Mouse (Mus musculus): ENCODE measurements around the gene Ogdh.
A peak's percentile ranks its signal among the peaks of the same experiment; 100 is the strongest.
"Not testable (repeated sequence)": the region's sequence is repeated elsewhere in the genome, so short reads cannot be mapped to it uniquely, and the experiment has no call there.

The Ogdh gene

GRCm38 (mm10) chr11:6365885-6366284 lies 74.5 kb downstream of the Ogdh start:
- DNase-seq (ENCODE audit: low read depth in 1 of 2, low spot score in 2 of 2), result peak; percentile 42 to 50

- DNase-seq (ENCODE audit: low read depth in 1 of 2, low spot score in 2 of 2), result no peak
Measured at GRCm38 (mm10) chr11:6366434-6366833, 75.0 kb downstream of the Ogdh start.

GRCm38 (mm10) chr11:6367156-6367555 lies 75.7 kb downstream of the Ogdh start:
- DNase-seq (ENCODE audit: low read depth in 1 of 2, low spot score in 2 of 2), result no peak

GRCm38 (mm10) chr11:6367986-6368385 lies 76.6 kb downstream of the Ogdh start:
- not testable (repeated sequence) for DNase-seq (ENCODE audit: low read depth in 1 of 2, low spot score in 2 of 2)

- no peak for DNase-seq (ENCODE audit: low read depth in 1 of 2, low spot score in 2 of 2)
Measured at GRCm38 (mm10) chr11:6371376-6372155, 80.1 kb downstream of the Ogdh start.

GRCm38 (mm10) chr11:6372784-6373183 lies 81.4 kb downstream of the Ogdh start:
- no peak for DNase-seq (ENCODE audit: low read depth in 1 of 2, low spot score in 2 of 2)

GRCm38 (mm10) chr11:6380916-6381315 lies 89.5 kb downstream of the Ogdh start:
- DNase-seq (ENCODE audit: low read depth in 1 of 2, low spot score in 2 of 2), result no peak

- DNase-seq (ENCODE audit: low read depth in 1 of 2, low spot score in 2 of 2), result no peak
Measured at GRCm38 (mm10) chr11:6388126-6388725, 96.8 kb downstream of the Ogdh start.

- peak; percentile 83 to 91 for DNase-seq (ENCODE audit: low read depth in 1 of 2, low spot score in 2 of 2)
Measured at GRCm38 (mm10) chr11:6388726-6389413, 97.4 kb downstream of the Ogdh start, which contains the start of gene Zmiz2. Gene Zmiz2, plus strand, starts transcription at chr11:6389074.

GRCm38 (mm10) chr11:6389483-6389921 lies 98.1 kb downstream of the Ogdh start:
- DNase-seq (ENCODE audit: low read depth in 1 of 2, low spot score in 2 of 2), result no peak

- no peak for DNase-seq (ENCODE audit: low read depth in 1 of 2, low spot score in 2 of 2)
Measured at GRCm38 (mm10) chr11:6390376-6391053, 99.1 kb downstream of the Ogdh start.

GRCm38 (mm10) chr11:6391516-6392276 lies 100.3 kb downstream of the Ogdh start:
- peak in 1 of 2 experiments; percentile 71 for DNase-seq (ENCODE audit: low read depth in 1 of 2, low spot score in 2 of 2)

GRCm38 (mm10) chr11:6392857-6393256 lies 101.4 kb downstream of the Ogdh start:
- no peak for DNase-seq (ENCODE audit: low read depth in 1 of 2, low spot score in 2 of 2)

GRCm38 (mm10) chr11:6393866-6394265 lies 102.4 kb downstream of the Ogdh start:
- DNase-seq (ENCODE audit: low read depth in 1 of 2, low spot score in 2 of 2), result no peak

- no peak for DNase-seq (ENCODE audit: low read depth in 1 of 2, low spot score in 2 of 2)
Measured at GRCm38 (mm10) chr11:6395565-6395964, 104.1 kb downstream of the Ogdh start.

GRCm38 (mm10) chr11:6398141-6398540 lies 106.7 kb downstream of the Ogdh start:
- DNase-seq (ENCODE audit: low read depth in 1 of 2, low spot score in 2 of 2), result no peak

GRCm38 (mm10) chr11:6402515-6403510 lies 111.4 kb downstream of the Ogdh start:
- peak in 1 of 2 experiments; percentile 68 for DNase-seq (ENCODE audit: low read depth in 1 of 2, low spot score in 2 of 2)

GRCm38 (mm10) chr11:6403830-6404405 lies 112.5 kb downstream of the Ogdh start:
- no peak for DNase-seq (ENCODE audit: low read depth in 1 of 2, low spot score in 2 of 2)
